8 mouse cellular contexts compared by ENCODE assay signal in genomic region chr2:164443460-164444000, GRCm38 (mm10). TPM values are rescaled to one million over a fixed set of nuclear protein-coding genes. Genes with fewer than 3 reads are reported as not detected.
DNase-seq lines count a peak whose midpoint lies in the region; ATAC-seq and TF ChIP-seq lines count a peak whose summit lies in the region.

Gene Sdc4 (minus strand): TSS chr2:164443887.

- no peaks in the 10 kb centered on the region for H3K9me3 ChIP-seq in embryonic facial prominence, embryonic 14.5 days (ENCODE audit: control insufficient read depth, low read length)
- no peaks in the 10 kb centered on the region for H3K9me3 ChIP-seq in limb, embryonic 12.5 days

- intact Hi-C loops in heart, postnatal 10 days (cut with DNase I), result no loop called here

- H3K36me3 ChIP-seq in testis, adult 2 months (ENCODE audit: control insufficient read depth, insufficient read depth, low read length), result no peaks in the 10 kb centered on the region
- no peaks in the 10 kb centered on the region for H3K36me3 ChIP-seq in embryonic facial prominence, embryonic 14.5 days (ENCODE audit: control insufficient read depth, insufficient read depth, low read length)
- H3K36me3 ChIP-seq in limb, embryonic 12.5 days, result no peaks in the 10 kb centered on the region
- H3K36me3 ChIP-seq in small intestine, adult 2 months (ENCODE audit: control insufficient read depth, insufficient read depth, low read length), result peaks cover 4% of the 10 kb centered on the region; the same call in 1 of the 2 replicates

- no peaks in the 10 kb centered on the region for H3K27me3 ChIP-seq in testis, adult 2 months (ENCODE audit: control insufficient read depth, insufficient read depth, low read length)
- no peaks in the 10 kb centered on the region for H3K27me3 ChIP-seq in embryonic facial prominence, embryonic 14.5 days (replicated peaks; ENCODE audit: control insufficient read depth, insufficient read depth, low read length)
- H3K27me3 ChIP-seq in limb, embryonic 12.5 days, result peaks cover 17% of the 10 kb centered on the region
- no peaks in the 10 kb centered on the region for H3K27me3 ChIP-seq in small intestine, adult 2 months (ENCODE audit: control insufficient read depth, insufficient read depth, low read length)

- peak within 1 kb of the TSS; percentile 91 for H3K4me2 ChIP-seq in embryonic facial prominence, embryonic 14.5 days (ENCODE audit: low read depth, low read length)
- H3K4me2 ChIP-seq in limb, embryonic 12.5 days, result peak within 1 kb of the TSS; percentile 87

- peak within 1 kb of the TSS; percentile 50 for H3K27ac ChIP-seq in testis, adult 2 months (ENCODE audit: control insufficient read depth, insufficient read depth, low read depth, low read length)
- peak within 1 kb of the TSS; percentile 81 for H3K27ac ChIP-seq in embryonic facial prominence, embryonic 14.5 days (replicated peaks; ENCODE audit: low read depth, low read length)
- H3K27ac ChIP-seq in limb, embryonic 12.5 days, result peak within 1 kb of the TSS; percentile 45; the same call in 1 of the 2 replicates
- peak within 1 kb of the TSS; percentile 76 for H3K27ac ChIP-seq in small intestine, adult 2 months (ENCODE audit: insufficient read depth, low read depth, low read length)

- no peak for TF ChIP-seq CTCF in testis, adult 2 months (IDR thresholded peaks at IDR 0.05; ENCODE audit: control insufficient read depth, insufficient read depth, insufficient replicate concordance, low read depth, low read length)
- no peak for TF ChIP-seq CTCF in small intestine, adult 2 months (IDR thresholded peaks at IDR 0.05; ENCODE audit: extremely low read depth, insufficient read length, insufficient replicate concordance, low read depth, low read length)

- no peak for ATAC-seq in embryonic facial prominence, embryonic 14.5 days (ENCODE audit: low read depth)
- peak; percentile 7; the same call in 1 of the 2 replicates for ATAC-seq in limb, embryonic 12.5 days (ENCODE audit: insufficient number of reproducible peaks, insufficient read depth, low FRiP score, low TSS enrichment, low read depth)

- peak within 1 kb of the TSS; percentile 77 for H3K4me3 ChIP-seq in testis, adult 2 months (ENCODE audit: control insufficient read depth, low read depth, low read length)
- H3K4me3 ChIP-seq in embryonic facial prominence, embryonic 14.5 days (ENCODE audit: low read depth, low read length), result peak within 1 kb of the TSS; percentile 76
- peak within 1 kb of the TSS; percentile 64 for H3K4me3 ChIP-seq in limb, embryonic 12.5 days (replicated peaks)
- H3K4me3 ChIP-seq in small intestine, adult 2 months (ENCODE audit: low read depth, low read length), result peak within 1 kb of the TSS; percentile 87

- peak within 1 kb of the TSS; percentile 85 for H3K9ac ChIP-seq in embryonic facial prominence, embryonic 14.5 days (ENCODE audit: low read depth, low read length)
- H3K9ac ChIP-seq in limb, embryonic 12.5 days (replicated peaks), result peak within 1 kb of the TSS; percentile 77

- peaks cover 7% of the 10 kb centered on the region; the same call in 1 of the 2 replicates for H3K4me1 ChIP-seq in testis, adult 2 months (ENCODE audit: control insufficient read depth, insufficient read depth, low read length)
- H3K4me1 ChIP-seq in embryonic facial prominence, embryonic 14.5 days (ENCODE audit: control insufficient read depth, insufficient read depth, low read length), result peaks cover 36% of the 10 kb centered on the region
- peaks cover 36% of the 10 kb centered on the region for H3K4me1 ChIP-seq in limb, embryonic 12.5 days (replicated peaks)
- H3K4me1 ChIP-seq in small intestine, adult 2 months (ENCODE audit: control insufficient read depth, insufficient read depth, insufficient read length, low read length), result peaks cover 20% of the 10 kb centered on the region

- WGBS in embryonic facial prominence, embryonic 14.5 days, result 9% methylated on average over 18 of the region's 18 CpGs
- WGBS in limb, embryonic 12.5 days, result 8% methylated on average over 18 of the region's 18 CpGs
- WGBS in small intestine, adult 2 months, result 13% methylated on average over 18 of the region's 18 CpGs

- no peak for TF ChIP-seq POLR2A in testis, adult 2 months (IDR thresholded peaks at IDR 0.05; ENCODE audit: control insufficient read depth, low read depth, low read length)
- TF ChIP-seq POLR2A in small intestine, adult 2 months (IDR thresholded peaks at IDR 0.05; ENCODE audit: low read depth, low read length), result no peak

- no peak for DNase-seq in testis, postnatal 10 days (ENCODE audit: low spot score)
- DNase-seq in embryonic facial prominence, embryonic 14.5 days (ENCODE audit: low spot score), result no peak
- no peak for DNase-seq in heart, postnatal 10 days
- DNase-seq in cerebellum, postnatal 14 days, result no peak
- DNase-seq in embryo, embryonic 11 days, result no peak

RNA-seq across cellular contexts. Expression of gene Sdc4, which starts in this region (rescaled TPM):
- polyA plus RNA-seq in testis, adult 2 months (2012; rRNA removed), result 12.2 and 16.6 TPM in 2 replicates
- polyA plus RNA-seq in embryonic facial prominence, embryonic 14.5 days (2014; fragmentation: Nextera tagmentation; extraction: Ambion mirVana), result 57.1 and 58.4 TPM in 2 replicates
- total RNA-seq in heart, postnatal 10 days (2021), result 10 to 100 TPM; 24.3 to 39.3 TPM
- polyA plus RNA-seq in limb, embryonic 12.5 days (2016; fragmentation: Nextera tagmentation; extraction: Ambion mirVana), result 34.3 and 36.5 TPM in 2 replicates
- polyA plus RNA-seq in small intestine, adult 2 months (2012; rRNA removed), result 21.3 and 52.2 TPM in 2 replicates
